Mouse (Mus musculus) 416B (cell line): ENCODE data around the gene Snrpa1.

Experiments
- DNase-seq: peaks from one replicate; pipeline ENCODE4 v3.0.0; 2011; ENCODE audit warnings: low read depth

Snrpa1 gene

DNA sequence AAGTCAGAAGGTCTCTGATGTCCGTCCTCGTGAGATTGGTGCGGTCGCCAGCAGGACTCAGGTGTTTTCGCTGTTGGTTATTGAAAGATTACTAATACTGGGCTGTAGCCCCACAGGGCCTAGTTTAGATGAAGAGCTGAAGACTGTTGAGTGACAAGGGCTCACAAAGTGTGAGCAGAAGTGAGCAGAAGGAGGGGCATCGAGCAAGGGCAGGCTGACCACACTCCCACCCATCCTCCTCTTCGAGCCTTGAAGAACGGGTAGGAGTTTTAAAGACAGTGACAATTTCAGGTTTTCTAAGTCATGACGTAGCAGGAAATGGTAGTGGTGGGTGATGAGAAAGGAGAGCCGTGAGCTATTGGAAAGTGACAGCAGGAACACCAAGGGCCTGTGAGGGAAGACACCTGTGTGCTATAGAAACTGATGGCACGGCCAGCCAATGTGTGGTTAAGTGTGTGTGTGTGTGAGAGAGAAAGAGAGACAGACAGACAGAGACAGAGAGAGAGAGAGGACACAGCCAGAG lies 57.1 kb downstream of the Snrpa1 start:
- DNase-seq, result peak; percentile 24

DNA sequence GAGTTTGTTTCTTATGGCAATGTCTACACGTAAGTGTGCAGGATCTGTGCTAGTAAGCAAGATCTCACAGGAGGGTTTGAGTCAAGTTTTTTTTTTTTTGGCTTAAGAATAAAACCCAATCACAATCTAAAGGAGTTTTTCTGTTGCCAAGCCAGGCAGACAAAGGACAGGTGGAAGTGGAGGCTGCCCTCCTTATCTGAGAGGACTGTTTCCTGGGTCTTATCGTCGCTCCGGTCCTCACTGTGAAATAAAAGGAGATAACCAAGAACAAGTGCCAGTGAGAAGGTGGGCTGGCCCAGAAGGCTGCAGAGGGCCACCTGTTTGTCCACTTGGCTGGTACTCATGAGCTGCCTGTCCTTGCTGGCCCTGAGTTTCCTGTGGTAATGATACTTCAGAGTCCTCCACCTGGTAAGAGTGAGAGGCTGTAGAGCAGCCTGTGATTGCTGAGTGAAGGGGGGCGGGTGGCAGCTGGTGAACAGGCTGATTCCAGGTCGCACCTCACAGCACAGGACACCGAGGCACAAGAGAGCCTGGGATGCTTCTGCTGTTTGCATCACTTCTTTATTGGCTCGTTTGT lies 58.2 kb downstream of the Snrpa1 start:
- DNase-seq, result no peak

DNA sequence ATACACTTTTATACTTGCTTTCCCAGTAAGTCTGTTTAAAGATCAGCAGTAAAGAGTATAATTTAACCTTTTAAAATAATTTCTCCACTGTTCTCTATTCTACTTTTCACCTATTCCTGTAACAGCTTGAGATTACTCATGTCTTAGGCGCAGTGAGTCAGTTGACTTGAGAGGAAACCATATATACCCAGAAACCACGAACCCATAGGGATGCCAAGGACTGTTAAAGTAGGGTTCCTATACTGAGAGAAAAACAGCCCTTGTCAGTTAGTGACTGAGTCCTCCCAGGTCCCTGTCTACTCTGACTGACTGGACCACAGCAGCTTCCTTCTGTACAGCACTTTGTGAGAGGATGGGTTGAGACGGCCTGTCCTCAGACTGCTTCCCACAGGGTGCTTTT lies 59.2 kb downstream of the Snrpa1 start:
- peak; percentile 94 for DNase-seq

DNA sequence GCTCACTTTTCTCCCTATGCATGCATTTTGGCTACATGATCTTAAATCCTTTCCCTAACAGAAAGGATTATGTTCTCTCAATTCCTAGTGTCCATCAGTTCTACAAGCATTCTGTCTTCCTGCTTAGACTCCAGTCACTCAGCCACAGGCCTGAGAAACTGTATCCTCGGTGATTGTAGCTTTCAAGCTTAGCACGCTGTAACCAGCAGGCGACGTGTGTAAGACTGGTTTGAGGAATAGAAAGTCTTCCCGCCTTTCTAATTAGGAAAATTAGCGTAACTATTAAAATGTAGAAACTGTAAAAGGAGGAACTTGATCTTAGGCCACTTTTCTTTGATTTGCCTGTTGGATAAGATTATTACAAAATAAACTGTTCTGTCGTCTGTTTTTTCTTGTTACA lies 60.0 kb downstream of the Snrpa1 start:
- DNase-seq, result peak; percentile 37

DNA sequence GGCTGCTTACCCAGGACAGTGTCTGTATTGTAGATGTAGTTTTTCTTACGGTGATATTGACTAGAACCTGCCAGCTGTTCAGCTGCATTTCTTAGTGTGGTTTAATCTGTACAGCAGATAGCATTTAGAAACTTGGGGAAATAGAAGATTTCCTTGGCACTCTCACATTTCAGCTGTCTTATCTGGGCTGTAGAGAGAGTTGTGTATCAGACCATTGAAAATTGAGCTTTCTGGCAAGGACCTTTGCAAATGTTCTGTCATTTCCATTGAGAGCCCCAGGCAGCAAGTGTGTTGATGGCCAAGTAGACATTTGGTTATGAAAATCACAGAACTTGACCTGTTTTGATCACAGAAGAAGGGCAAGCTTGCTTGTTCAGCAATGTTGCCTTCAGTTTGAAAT lies 61.3 kb downstream of the Snrpa1 start:
- DNase-seq, result no peak

DNA sequence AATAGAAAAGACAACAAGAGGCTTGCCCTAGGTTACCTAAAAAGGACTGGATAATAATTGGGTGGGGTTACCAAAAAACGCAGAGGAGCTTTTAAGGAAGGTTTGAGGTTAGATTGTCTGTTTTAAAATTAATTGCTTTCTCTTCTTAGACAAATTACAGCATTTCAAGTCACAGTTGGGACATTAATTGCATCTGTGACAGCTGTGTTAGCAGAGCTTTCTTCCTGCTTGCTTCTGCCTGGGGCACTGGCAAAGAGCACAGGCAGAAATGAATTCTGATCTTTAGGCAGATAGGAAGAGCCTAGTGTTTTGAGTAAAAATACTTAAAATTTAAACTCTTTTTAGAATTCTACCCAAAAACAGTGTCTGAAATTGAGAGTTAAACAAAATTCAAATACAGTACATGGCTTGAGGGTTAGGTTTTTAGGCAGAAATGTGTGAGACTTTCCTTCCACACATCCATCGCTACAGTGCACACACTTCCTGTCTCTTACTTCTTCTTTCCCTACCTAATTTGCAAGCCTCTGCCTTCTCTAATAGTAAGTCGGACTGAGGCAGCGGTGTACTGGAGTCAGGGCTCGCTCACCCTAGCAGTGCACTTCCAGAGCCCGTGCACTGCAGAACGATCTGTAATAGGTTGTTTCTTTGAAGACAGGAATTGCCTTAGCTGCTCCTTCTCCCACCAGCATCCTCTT lies 62.0 kb downstream of the Snrpa1 start:
- DNase-seq, result peak; percentile 39
